Mouse (Mus musculus) forebrain, embryonic 12.5 days (tissue): ENCODE results near the gene Heca. TPM values are rescaled to one million over a fixed set of nuclear protein-coding genes. Genes with fewer than 3 reads are reported as not detected.
A peak's percentile ranks its signal among the peaks of the same experiment; 100 is the strongest.
"Not testable (repeated sequence)": the region's sequence is repeated elsewhere in the genome, so short reads cannot be mapped to it uniquely, and the experiment has no call there.

ENCODE experiments used
- ATAC-seq: fragments of 200-750 bp; cut with Nextera tagmentation; 2 replicates; pipeline ENCODE4 v1.8.0; 2017; ENCODE audit warnings: moderate TSS enrichment; ENCODE audit not compliant: low FRiP score
- H3K27ac ChIP-seq: fragments of 300-500 bp; sonication (generic); 2 replicates; pipeline ENCODE4 v1.5.1; 2016; ENCODE audit warnings: mild to moderate bottlenecking
- H3K27me3 ChIP-seq: fragments of 300-500 bp; sonication (generic); 2 replicates; pipeline ENCODE4 v1.6.1; 2016; ENCODE audit warnings: mild to moderate bottlenecking
- H3K36me3 ChIP-seq: fragments of 300-500 bp; sonication (generic); replicated peaks from 2 replicates; pipeline ENCODE4 v1.6.1; 2016; ENCODE audit warnings: mild to moderate bottlenecking
- H3K4me1 ChIP-seq: fragments of 300-500 bp; sonication (generic); 2 replicates; pipeline ENCODE4 v1.6.1; 2016
- H3K4me2 ChIP-seq: fragments of 300-500 bp; sonication (generic); 2 replicates; pipeline ENCODE4 v1.6.1; 2016; ENCODE audit warnings: mild to moderate bottlenecking, moderate library complexity
- H3K4me3 ChIP-seq: fragments of 300-500 bp; sonication (generic); replicated peaks from 2 replicates; pipeline ENCODE4 v1.5.1; 2016; ENCODE audit warnings: mild to moderate bottlenecking
- H3K9ac ChIP-seq: fragments of 300-500 bp; sonication (generic); 2 replicates; pipeline ENCODE4 v1.6.1; 2016; ENCODE audit warnings: mild to moderate bottlenecking
- H3K9me3 ChIP-seq: fragments of 300-500 bp; sonication (generic); 2 replicates; pipeline ENCODE4 v1.6.1; 2016
- WGBS: fragments of 180-500 bp; shearing (Covaris S2); methylation state at CpG from one replicate; pipeline ENCODE4 v1.1.7; 2016; 5-methylcytosine and 5-hydroxymethylcytosine counted together
- polyA plus RNA-seq: library from polyadenylated mRNA; unstranded; fragments of >200 nt; fragmentation: Nextera tagmentation; extraction: Ambion mirVana; gene quantifications from 2 replicates; pipeline ENCODE4 v1.2.1, GENCODE M21; 2016

Gene Heca
- 4.6 and 5.7 TPM in 2 replicates for polyA plus RNA-seq

- H3K4me2 ChIP-seq, result peak within 1 kb of the TSS; percentile 62
- peaks cover 7% of the 10 kb centered on the region for H3K4me1 ChIP-seq
- no peaks in the 10 kb centered on the region for H3K36me3 ChIP-seq
- 10% methylated on average over 42 of the region's 50 CpGs for WGBS
- H3K4me3 ChIP-seq, result peak within 1 kb of the TSS; percentile 88
- H3K27me3 ChIP-seq, result no peaks in the 10 kb centered on the region
- peak; percentile 97 for ATAC-seq
- peak within 1 kb of the TSS; percentile 86 for H3K9ac ChIP-seq
- H3K9me3 ChIP-seq, result no peaks in the 10 kb centered on the region
- peak within 1 kb of the TSS; percentile 83 for H3K27ac ChIP-seq
Observed at GRCm38 (mm10) chr10:17947960-17948730, at the start of gene Heca. Gene Heca, minus strand, starts transcription at chr10:17948067.

DNA sequence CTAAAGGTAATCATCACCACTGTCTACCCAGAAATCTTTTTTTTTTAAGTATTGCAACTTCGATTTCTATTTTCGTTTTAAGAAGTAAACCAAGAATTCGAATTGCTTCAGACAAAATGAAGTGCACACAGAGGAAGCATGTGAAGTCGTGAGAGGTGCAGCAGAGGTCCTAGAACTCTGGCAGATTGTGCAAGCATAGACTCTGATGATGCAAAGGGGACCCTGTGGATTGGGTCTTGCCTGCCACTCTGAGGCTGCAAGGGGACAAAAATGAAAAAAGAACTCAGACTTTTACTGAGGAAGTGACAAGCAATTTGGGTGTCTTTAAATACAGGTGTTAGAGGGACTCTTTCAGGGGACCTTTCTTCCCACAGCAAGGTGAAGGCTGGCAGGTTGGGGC is 42.7 kb upstream of the Heca start:
- Histone ChIP-seq H3K9ac (no peak overlapping the region), H3K36me3 (no peaks in the 10 kb centered on the region), H3K9me3 (no peaks in the 10 kb centered on the region), H3K27ac (no peak overlapping the region), H3K27me3 (no peaks in the 10 kb centered on the region), H3K4me1 (no peaks in the 10 kb centered on the region), H3K4me3 (no peak overlapping the region), H3K4me2 (no peak overlapping the region)
- ATAC-seq, result no peak
- whole genome bisulfite sequencing, result 88% methylated on average over 4 of the region's 4 CpGs

- H3K4me1 ChIP-seq, result no peaks in the 10 kb centered on the region
- H3K36me3 ChIP-seq, result no peaks in the 10 kb centered on the region
- 79% methylated on average over 6 of the region's 6 CpGs for WGBS
- H3K9ac ChIP-seq, result no peak overlapping the region
- H3K27me3 ChIP-seq, result no peaks in the 10 kb centered on the region
- H3K9me3 ChIP-seq, result no peaks in the 10 kb centered on the region
- no peak for ATAC-seq
- no peak overlapping the region for H3K4me3 ChIP-seq
- no peak overlapping the region for H3K27ac ChIP-seq
- H3K4me2 ChIP-seq, result no peak overlapping the region
Observed at GRCm38 (mm10) chr10:17989136-17989535, 41.3 kb upstream of the Heca start.

DNA sequence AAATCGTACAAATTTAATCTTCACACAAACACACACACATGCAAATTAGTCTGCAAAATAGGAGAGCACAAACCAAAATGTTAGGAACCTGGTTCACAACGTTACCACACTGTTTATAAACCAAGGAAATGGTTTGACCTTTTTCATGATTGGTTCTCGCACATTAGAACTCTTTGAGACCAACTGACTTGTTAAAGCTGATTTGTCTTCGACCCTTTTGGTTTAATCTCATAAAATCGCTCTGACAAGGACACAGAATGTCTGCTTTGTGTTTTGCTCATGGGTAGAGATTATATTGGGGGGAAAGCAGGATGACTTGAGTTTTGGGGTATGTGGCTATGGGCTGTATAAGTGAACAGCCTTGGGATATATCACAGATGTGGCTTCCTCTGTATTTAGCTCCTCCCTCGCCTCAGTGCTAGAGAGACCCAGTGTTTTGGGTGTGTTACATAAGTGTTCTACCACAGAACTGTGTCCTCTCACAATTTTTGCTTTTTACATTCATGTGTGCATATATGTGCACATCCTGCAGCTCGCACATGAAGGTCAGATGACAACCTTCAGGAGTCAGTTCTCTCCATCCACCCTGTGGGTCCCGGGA is 40.1 kb upstream of the Heca start:
- no peaks in the 10 kb centered on the region for H3K4me1 ChIP-seq
- no peaks in the 10 kb centered on the region for H3K27me3 ChIP-seq
- H3K9ac ChIP-seq, result no peak overlapping the region
- no peaks in the 10 kb centered on the region for H3K9me3 ChIP-seq
- 87% methylated on average over 8 of the region's 8 CpGs for WGBS
- no peak overlapping the region for H3K4me3 ChIP-seq
- ATAC-seq, result no peak
- no peak overlapping the region for H3K27ac ChIP-seq
- no peak overlapping the region for H3K4me2 ChIP-seq
- no peaks in the 10 kb centered on the region for H3K36me3 ChIP-seq

GRCm38 (mm10) chr10:17983313-17983712 is 35.4 kb upstream of the Heca start:
- ATAC-seq, result no peak
- Histone ChIP-seq H3K27me3 (no peaks in the 10 kb centered on the region), H3K9ac (no peak overlapping the region), H3K4me1 (no peaks in the 10 kb centered on the region), H3K36me3 (no peaks in the 10 kb centered on the region), H3K27ac (no peak overlapping the region), H3K4me2 (no peak overlapping the region), H3K4me3 (no peak overlapping the region), H3K9me3 (no peaks in the 10 kb centered on the region)
- 91% methylated on average over 2 of the region's 2 CpGs for WGBS

GRCm38 (mm10) chr10:17966090-17966489 is 18.2 kb upstream of the Heca start:
- no peak overlapping the region for H3K9ac ChIP-seq
- H3K36me3 ChIP-seq, result no peaks in the 10 kb centered on the region
- no peaks in the 10 kb centered on the region for H3K9me3 ChIP-seq
- no peaks in the 10 kb centered on the region for H3K4me1 ChIP-seq
- no peak overlapping the region for H3K4me3 ChIP-seq
- ATAC-seq, result no peak
- 87% methylated on average over 4 of the region's 4 CpGs for whole genome bisulfite sequencing
- H3K27ac ChIP-seq, result no peak overlapping the region
- H3K27me3 ChIP-seq, result no peaks in the 10 kb centered on the region
- H3K4me2 ChIP-seq, result no peak overlapping the region

- Histone ChIP-seq H3K36me3 (no peaks in the 10 kb centered on the region), H3K27ac (no peak overlapping the region), H3K9me3 (no peaks in the 10 kb centered on the region), H3K4me2 (no peak overlapping the region), H3K27me3 (no peaks in the 10 kb centered on the region), H3K9ac (no peak overlapping the region), H3K4me3 (no peak overlapping the region), H3K4me1 (peaks cover 7% of the 10 kb centered on the region)
- ATAC-seq, result no peak
- WGBS, result 86% methylated on average over 5 of the region's 5 CpGs
Observed at GRCm38 (mm10) chr10:17950761-17951160, 2.9 kb upstream of the Heca start.

- H3K4me2 ChIP-seq, result peak overlapping the region; percentile 62
- H3K36me3 ChIP-seq, result no peaks in the 10 kb centered on the region
- H3K27me3 ChIP-seq, result no peaks in the 10 kb centered on the region
- H3K27ac ChIP-seq, result peak overlapping the region; percentile 83
- under 1% methylated on average over 68 of the region's 110 CpGs for WGBS
- H3K4me3 ChIP-seq, result peak overlapping the region; percentile 88
- peak; percentile 68 for ATAC-seq
- H3K4me1 ChIP-seq, result peaks cover 7% of the 10 kb centered on the region
- peak overlapping the region; percentile 86 for H3K9ac ChIP-seq
- H3K9me3 ChIP-seq, result no peaks in the 10 kb centered on the region
Observed at GRCm38 (mm10) chr10:17947175-17947906, 526 bp downstream of the Heca start.

- H3K27ac ChIP-seq, ATAC-seq: not testable (repeated sequence)
- WGBS, result 0% methylated on average over 4 of the region's 4 CpGs
Observed at GRCm38 (mm10) chr10:17946799-17947174, 1.1 kb downstream of the Heca start.

GRCm38 (mm10) chr10:17946046-17946445 is 1.8 kb downstream of the Heca start:
- 63% methylated on average over 3 of the region's 3 CpGs for WGBS
- Histone ChIP-seq H3K4me1 (peaks cover 7% of the 10 kb centered on the region), H3K4me2 (peak overlapping the region; percentile 62), H3K27ac (no peak overlapping the region), H3K27me3 (no peaks in the 10 kb centered on the region), H3K9me3 (no peaks in the 10 kb centered on the region), H3K4me3 (peak overlapping the region; percentile 88), H3K9ac (peak overlapping the region; percentile 29; the same call in 1 of the 2 replicates), H3K36me3 (no peaks in the 10 kb centered on the region)
- no peak for ATAC-seq

More at GRCm38 (mm10) chr10:17946799-17947174, 1.1 kb downstream of the Heca start:
- not testable (repeated sequence) for H3K27me3 ChIP-seq, H3K4me1 ChIP-seq, H3K36me3 ChIP-seq, H3K9me3 ChIP-seq
- H3K4me3 ChIP-seq, result peak overlapping the region; percentile 88
- H3K9ac ChIP-seq, result peak overlapping the region; percentile 86
- H3K4me2 ChIP-seq, result peak overlapping the region; percentile 62

DNA sequence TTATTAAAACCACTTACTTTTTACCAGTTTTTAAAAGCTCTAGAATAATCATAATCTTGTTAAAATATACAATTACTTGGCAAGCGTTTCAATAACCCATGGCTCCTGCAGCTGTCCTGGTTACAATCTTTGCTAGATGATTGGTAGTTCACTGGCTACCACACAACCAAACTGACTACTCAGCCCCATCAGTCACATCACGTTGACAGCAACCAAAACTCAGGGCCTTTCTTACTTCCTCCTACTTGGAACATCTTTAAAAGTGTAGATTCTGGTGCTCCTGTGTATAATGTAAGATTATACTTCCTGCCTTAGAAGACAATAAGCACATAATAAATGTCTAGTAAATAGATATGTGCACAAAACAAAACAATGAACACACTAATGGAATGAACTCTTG is 14.2 kb downstream of the Heca start:
- H3K36me3 ChIP-seq, result no peaks in the 10 kb centered on the region
- no peaks in the 10 kb centered on the region for H3K27me3 ChIP-seq
- peaks cover 11% of the 10 kb centered on the region for H3K4me1 ChIP-seq
- no peaks in the 10 kb centered on the region for H3K9me3 ChIP-seq
- no peak overlapping the region for H3K4me3 ChIP-seq
- H3K4me2 ChIP-seq, result no peak overlapping the region
- WGBS, result 84% methylated on average over 2 of the region's 2 CpGs
- H3K27ac ChIP-seq, result no peak overlapping the region
- H3K9ac ChIP-seq, result no peak overlapping the region
- ATAC-seq, result no peak

DNA sequence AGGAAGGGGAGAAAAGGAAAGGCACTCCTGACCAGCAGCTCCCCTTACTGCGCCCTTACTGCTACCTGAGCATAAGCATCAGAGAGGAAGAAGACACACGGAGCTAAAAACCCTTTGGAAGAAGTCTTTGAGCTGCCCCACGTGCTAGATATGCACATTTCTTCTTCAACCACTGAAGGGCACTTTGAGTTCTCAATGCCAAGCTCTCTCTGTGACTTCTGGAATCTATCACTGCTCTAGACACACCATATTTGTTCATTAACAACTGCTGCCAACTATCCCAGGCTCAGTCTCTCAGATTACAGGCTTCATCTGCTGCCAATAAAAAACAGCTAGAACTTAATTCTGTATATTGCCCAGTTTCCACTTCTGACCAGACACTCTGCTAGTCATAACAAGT is 15.7 kb downstream of the Heca start:
- Histone ChIP-seq H3K4me3 (no peak overlapping the region), H3K27ac (no peak overlapping the region), H3K27me3 (no peaks in the 10 kb centered on the region), H3K9ac (no peak overlapping the region), H3K4me2 (no peak overlapping the region), H3K4me1 (peaks cover 11% of the 10 kb centered on the region), H3K36me3 (no peaks in the 10 kb centered on the region), H3K9me3 (no peaks in the 10 kb centered on the region)
- WGBS, result 82% methylated on average over 3 of the region's 3 CpGs
- no peak for ATAC-seq
